Mouse (Mus musculus) midbrain, embryonic 16.5 days (tissue): ENCODE data around the gene Tarbp2. TPM values are rescaled to one million over a fixed set of nuclear protein-coding genes. Genes with fewer than 3 reads are reported as not detected.

Source experiments
- polyA plus RNA-seq: library from polyadenylated mRNA; unstranded; fragments of >200 nt; fragmentation: Nextera tagmentation; extraction: Ambion mirVana; gene quantifications from 2 replicates; pipeline ENCODE4 v1.2.1, GENCODE M21; 2015

The Tarbp2 gene
- polyA plus RNA-seq, 1 experiment from 2014 or later: 105 TPM

Other genes with a start within 250 kb of the Tarbp2 start
- not detected in 2 replicates for gene Gm9918, start 247.6 kb upstream of the Tarbp2 start, polyA plus RNA-seq
- 58.7 and 59.8 TPM in 2 replicates for gene Mfsd5, start 238.7 kb upstream of the Tarbp2 start, polyA plus RNA-seq
- gene Espl1, start 221.9 kb upstream of the Tarbp2 start, polyA plus RNA-seq: 4.0 and 4.7 TPM in 2 replicates
- 479 TPM in 2 replicates for gene Pfdn5, start 192.1 kb upstream of the Tarbp2 start, polyA plus RNA-seq
- 89.1 and 91.2 TPM in 2 replicates for gene Myg1, start 186.5 kb upstream of the Tarbp2 start, polyA plus RNA-seq
- gene Aaas, start 167.4 kb upstream of the Tarbp2 start, polyA plus RNA-seq: 30.2 and 31.1 TPM in 2 replicates
- 0.40 and 0.55 TPM in 2 replicates for gene Sp7, start 151.0 kb upstream of the Tarbp2 start, polyA plus RNA-seq
- 3.1 and 3.5 TPM in 2 replicates for gene Sp1, start 112.0 kb upstream of the Tarbp2 start, polyA plus RNA-seq
- gene Amhr2, start 72.8 kb upstream of the Tarbp2 start, polyA plus RNA-seq: 0.15 and 0.26 TPM in 2 replicates
- gene Prr13, start 59.2 kb upstream of the Tarbp2 start, polyA plus RNA-seq: 106 and 109 TPM in 2 replicates
- gene Pcbp2, start 47.7 kb upstream of the Tarbp2 start, polyA plus RNA-seq: 105 and 121 TPM in 2 replicates
- 12.6 TPM in 1 of 2 replicates, not detected in the other for gene Gm10337, start 14.5 kb upstream of the Tarbp2 start, polyA plus RNA-seq
- gene Map3k12, start 1.1 kb upstream of the Tarbp2 start, polyA plus RNA-seq: 60.5 and 65.5 TPM in 2 replicates
- 1.4 and 2.2 TPM in 2 replicates for gene Npff, start 6.8 kb downstream of the Tarbp2 start, polyA plus RNA-seq
- gene Gm28047, start 106.9 kb downstream of the Tarbp2 start, polyA plus RNA-seq: not detected in 2 replicates
- 16.0 TPM in 2 replicates for gene Atf7, start 107.3 kb downstream of the Tarbp2 start, polyA plus RNA-seq
- gene Atp5g2, start 154.2 kb downstream of the Tarbp2 start, polyA plus RNA-seq: 46.9 and 49.8 TPM in 2 replicates
- 38.3 and 38.7 TPM in 2 replicates for gene Calcoco1, start 204.0 kb downstream of the Tarbp2 start, polyA plus RNA-seq